Mouse (Mus musculus) mouse embryonic stem cell (cell line): ENCODE measurements around the gene Atp2a2.
"Not testable (repeated sequence)": the region's sequence is repeated elsewhere in the genome, so short reads cannot be mapped to it uniquely, and the experiment has no call there.

Experiments
- in situ Hi-C, 2 experiments: fragments of 300-500 bp; cut with MboI; formaldehyde crosslinking; loops; 1 replicate in 1 of 2; 3 replicates in 1 of 2; pipeline ENCODE4 v1.14.3; 2019 to 2020; ENCODE audit warnings: low sequenced_read_pairs in 2 of 2, low pct_unique_long_range_greater_than_20kb in 1 of 2, mixed read lengths in 1 of 2; ENCODE audit not compliant: unreplicated experiment in 1 of 2

Atp2a2 gene

DNA sequence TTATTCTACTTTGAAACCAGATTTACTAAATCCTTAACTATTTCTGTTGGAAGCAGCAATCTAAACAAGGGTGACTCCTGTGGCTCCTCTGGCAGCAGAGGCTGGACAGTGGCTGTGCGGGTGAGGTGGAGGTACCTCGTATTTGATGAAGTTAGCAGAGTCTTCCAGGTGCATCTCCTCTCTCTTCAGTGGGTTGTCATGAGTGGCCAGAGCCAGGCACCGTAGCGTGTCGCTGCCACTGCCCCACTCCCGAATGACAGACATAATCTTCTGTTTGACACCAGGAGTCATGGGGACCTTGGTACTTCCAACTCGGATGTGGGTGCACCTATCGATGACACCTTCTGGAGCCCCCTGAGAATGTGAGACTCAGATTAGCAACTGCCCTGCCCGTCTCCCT is 40.6 kb downstream of the Atp2a2 start:
- in situ Hi-C loops: no loop called here

DNA sequence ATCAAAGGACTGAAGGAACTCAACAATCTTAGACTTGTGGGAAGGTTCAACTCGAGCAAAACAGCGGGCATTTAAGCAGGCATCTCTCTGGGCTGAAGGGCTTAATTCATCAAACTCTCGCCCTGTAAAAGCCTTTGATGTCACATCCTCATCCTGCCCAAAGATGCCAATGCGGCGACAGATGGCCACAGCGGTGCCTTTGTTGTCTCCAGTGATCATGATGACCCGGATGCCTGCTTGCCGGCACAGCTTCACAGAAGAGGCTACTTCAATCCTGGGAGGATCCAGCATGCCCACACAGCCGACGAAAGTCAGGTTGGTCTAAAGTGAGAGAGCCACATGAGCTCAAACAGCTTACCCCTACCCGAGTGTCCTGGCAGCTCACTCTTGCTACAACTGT is 41.4 kb downstream of the Atp2a2 start:
- in situ Hi-C loops: no loop called here

DNA sequence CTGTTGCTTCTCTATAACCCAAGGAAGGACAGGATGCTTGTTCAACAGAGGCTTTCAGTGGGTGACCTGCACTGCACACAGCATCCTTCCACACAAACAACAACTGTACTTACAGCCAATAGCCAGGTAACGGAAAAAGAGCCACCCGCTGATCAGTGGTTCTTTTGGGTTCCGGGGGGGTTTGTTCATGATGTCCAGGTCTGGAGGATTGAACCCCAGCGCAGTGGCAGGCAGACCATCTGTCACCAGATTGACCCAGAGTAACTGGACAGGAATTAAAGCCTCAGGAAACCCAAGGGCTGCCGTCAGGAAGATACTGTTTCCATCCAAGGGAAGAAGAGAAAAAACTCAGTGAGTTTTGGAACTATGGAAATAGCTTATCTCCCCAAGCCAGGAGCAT is 42.7 kb downstream of the Atp2a2 start:
- in situ Hi-C loops: no loop called here

DNA sequence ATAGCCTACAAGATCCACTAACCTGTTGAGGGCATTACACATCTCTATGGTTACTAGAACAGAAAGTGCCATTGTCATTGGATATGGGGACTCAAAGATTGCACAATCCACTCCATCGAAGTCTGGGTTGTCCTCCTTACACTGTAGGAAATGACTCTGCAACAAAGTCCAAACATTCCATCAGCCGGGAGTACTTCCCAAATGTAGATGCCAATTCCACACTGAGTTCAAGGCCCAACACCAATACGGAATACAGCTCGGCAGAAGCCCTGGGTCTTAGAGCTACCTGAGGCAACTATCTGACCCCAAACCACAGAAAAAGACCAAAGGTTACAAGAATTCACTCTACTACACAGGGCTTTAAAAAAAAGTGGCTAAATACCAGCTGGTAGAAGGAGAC is 44.0 kb downstream of the Atp2a2 start:
- in situ Hi-C loops: no loop called here

DNA sequence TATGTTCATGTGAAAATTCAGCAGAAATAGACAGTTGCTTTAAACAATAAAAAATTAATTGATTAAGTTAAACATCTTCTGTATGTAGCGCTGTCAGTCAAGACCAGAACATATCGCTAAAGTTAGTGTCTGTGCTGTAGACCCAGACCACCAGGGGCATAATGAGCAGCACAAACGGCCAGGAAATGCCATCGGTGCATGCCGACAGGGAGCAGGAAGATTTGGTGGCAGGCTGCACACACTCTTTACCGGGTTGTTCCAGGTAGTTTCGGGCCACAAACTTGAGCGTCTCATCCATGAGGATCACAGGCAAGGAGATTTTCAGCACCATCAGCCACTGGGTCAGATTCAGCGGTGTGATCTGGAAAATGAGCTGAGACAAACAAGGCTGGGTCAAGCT is 45.0 kb downstream of the Atp2a2 start:
- in situ Hi-C loops: not testable (repeated sequence)

DNA sequence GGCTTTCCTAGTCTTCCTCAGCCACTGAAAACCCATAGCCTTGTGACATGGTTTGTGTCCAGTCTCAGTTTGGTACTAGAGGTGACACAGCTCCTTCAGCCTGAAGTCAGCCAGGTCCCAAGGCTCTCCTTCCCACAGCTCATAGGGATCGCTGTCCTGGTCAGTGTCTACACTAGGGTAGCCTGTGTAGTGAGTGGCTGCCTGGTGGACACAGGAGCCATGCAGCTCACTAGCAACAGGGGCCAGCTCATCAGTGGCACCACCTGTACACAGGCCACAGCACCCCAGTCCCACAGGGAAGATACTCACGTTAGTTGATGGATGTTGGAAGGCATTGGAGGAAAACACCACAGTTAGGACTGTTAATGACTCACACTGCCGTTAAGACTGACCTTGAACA is 46.4 kb downstream of the Atp2a2 start:
- in situ Hi-C loops: no loop called here

DNA sequence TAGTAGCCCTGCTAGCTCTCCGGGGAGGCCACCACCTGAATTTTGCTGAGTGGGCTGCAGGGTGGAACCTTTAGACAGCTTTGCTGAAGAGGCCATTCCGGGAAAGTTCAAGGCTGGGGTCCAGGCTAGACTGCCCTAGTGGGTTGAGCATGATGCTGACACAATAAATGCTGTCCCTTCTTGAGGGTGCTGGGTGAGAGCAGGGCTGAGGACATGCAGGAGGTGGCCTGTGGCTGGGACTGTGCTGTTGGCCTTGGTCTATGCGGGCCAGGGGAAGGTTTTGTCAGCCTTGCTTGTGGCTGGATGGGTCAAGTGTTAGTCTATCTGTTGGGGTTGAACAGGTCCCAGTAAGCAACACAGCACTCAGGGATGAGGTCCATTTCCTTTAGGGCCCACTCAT is 47.1 kb downstream of the Atp2a2 start:
- in situ Hi-C loops: no loop called here

DNA sequence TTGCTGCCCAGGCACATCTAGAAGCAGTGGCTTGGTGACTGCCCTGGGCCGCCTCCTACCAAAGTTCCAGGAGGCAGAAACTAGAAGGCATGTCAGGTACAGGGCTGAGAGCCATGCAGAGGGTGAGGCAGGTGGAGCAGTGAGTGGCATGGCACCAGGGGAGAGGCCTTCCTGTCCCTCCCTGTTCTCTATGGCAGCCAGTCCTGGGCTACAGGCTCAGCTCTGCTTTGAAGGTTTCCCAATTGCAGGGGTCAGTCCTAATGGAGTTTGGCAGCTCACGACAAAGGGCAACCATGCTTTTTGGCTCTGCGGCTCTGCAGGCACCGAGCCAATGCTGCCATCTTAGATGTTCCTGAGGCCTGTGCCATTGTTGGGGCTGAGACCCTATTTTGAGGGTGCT is 47.6 kb downstream of the Atp2a2 start:
- in situ Hi-C loops: no loop called here

DNA sequence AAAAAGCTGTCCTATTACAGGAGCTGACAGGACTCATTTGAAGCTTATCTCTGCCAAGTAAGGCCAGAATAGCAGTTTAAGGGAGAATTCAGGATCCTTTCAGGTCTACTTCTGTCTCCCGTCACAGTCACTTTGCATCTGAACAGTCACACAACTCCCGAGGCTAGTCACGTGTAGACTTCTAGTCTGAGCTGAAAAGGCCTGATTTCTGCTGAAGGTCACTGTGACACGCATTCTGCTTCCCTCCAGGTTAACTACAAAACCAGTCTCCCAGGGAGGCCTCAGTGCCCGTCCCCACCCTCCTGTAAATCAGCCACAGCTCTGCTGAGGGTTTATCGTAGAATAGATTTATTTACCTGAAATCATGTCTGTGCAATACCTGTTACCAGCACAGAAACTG is 48.8 kb downstream of the Atp2a2 start:
- in situ Hi-C loops: no loop called here

DNA sequence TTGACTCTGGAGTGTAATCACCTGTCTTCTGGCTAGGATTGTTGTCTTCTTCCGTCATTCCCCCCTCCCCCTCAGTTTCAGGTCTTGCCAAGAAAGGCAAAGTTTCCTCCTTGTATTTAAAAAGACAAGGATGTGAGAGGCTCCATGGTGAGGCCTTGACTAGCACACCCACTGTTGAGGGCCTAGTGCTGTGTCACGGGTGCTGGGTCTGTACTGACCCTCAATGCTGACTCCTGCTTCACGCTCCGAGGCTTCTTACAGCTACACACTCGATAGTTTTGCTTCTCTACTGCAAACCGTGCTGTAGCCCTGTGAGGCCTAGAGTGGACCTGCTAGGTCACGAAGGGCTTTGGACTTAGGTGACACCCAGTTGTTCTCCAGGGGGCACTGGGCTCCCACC is 49.8 kb downstream of the Atp2a2 start:
- in situ Hi-C loops: no loop called here

DNA sequence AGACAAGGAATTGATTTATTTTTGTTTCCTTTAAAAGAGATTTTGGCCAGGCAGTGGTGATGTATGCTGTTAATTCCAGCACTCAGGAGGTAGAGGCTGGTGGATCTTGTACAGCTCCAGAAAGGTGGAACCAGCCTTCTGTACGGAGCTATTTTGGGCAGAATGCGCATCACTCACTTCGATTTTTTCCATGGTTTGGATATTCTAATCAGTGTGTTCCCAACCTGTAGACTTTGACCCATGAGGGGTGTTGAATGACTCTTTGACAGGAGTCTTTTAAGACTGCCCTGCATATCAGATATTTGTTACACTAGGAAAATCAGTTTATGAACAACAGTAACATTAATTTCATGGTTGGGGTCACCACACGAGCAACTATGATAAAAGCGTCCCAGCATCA is 50.7 kb downstream of the Atp2a2 start:
- in situ Hi-C loops: no loop called here

DNA sequence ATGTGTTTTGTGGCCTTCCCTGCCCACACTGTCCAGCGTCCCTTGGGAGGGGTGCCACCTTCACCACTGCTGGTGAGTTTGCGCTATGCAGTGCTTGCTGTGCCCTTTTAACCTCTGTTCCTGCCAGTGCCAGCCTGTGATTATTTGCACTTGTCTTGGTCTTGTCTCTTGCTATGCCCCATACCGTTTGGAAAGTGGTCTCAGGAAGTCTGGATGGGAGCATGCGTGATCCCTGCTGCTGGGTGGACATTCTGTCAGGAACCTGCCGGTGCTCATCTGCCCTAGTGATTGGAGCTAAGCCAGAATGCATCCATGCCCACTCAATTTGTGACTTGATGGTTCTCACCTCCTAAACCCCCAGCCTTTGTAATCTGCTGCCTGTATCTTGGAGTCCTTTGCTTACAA is 51.1 kb downstream of the Atp2a2 start:
- in situ Hi-C loops: no loop called here

DNA sequence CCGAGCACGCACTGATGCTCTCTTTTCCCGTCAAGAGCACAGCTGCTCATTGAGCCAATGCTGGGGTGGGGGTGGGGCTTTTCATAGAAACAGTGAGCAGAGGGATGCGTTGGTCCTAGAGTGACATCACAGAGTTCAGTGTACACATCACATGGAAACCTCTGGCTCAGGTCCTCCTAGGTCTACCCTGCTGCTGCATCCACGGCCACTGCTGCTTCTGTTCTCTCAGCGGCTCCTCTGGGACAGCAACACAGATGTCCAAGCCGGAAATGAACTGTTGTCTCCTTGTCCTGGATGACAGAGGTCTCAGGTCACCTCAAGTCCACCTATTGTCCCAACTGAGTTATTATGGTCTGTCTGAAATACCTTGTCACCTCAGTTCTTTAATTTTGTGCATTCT is 52.1 kb downstream of the Atp2a2 start:
- in situ Hi-C loops: no loop called here

DNA sequence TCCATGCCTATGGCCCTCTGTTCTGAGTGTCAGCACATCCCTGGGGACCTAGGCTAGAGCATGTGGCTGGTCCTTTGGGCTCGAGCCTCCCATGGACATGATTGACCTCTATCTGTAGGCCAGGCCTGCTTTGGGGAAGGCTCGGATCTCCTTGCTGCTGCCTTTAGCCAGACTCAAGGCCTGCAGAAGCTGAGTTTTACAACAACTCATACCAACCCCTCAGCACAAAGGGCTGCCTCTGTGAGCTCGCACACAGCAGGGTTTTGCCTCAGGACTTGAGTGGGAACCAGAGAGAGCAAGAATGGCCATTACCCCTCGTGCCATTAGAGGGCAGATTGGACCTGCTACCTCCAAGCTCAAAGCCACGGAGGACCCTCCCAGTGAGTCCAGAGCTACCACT is 53.2 kb downstream of the Atp2a2 start:
- in situ Hi-C loops: no loop called here

DNA sequence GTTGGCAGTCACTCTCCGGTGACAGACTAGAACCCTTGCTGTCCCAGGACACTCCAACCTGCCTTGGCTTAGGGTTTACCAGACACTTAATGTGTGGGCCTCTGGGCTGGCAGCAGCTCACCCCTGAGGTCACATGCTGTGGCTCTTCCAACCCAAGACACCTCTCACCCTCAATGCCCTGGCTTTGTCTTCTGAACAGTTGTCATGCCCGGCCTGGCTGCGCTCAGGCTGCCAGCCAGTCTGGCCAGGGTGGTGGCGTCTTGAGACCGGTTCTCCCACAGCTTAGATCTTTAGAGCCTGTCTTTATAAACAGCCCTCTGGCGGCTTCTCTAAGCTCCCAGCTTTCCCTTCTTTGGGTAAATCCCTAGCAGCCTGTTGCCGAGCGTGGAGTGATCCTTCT is 54.2 kb downstream of the Atp2a2 start:
- in situ Hi-C loops: no loop called here

DNA sequence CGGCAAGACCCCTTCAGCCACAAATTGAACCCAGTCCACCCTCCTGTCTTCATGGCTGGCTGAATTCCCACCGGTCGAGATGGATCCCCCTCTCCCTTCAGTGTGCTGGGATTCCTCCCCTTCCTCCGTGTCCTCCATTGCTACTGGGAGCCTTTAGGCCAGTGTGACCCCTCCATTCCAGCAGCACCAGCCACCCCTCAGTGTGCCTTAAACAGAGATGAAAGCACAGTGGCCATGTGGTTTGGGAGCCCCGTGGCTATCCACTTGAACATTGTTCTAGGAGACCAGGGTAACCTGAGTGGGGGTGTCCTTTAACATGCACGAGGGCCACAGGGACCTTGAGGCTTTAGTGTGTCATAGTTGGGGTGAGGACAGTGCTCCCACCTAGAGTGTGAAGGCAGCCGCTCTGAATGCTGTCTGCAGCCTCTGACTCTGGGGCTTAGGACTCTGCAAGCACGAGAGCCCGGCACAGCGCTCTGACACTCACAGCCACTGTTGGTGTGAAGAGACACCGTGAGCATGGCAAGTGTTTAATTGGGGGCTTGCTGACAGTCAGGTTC is 56.9 kb downstream of the Atp2a2 start:
- in situ Hi-C loops: no loop called here

DNA sequence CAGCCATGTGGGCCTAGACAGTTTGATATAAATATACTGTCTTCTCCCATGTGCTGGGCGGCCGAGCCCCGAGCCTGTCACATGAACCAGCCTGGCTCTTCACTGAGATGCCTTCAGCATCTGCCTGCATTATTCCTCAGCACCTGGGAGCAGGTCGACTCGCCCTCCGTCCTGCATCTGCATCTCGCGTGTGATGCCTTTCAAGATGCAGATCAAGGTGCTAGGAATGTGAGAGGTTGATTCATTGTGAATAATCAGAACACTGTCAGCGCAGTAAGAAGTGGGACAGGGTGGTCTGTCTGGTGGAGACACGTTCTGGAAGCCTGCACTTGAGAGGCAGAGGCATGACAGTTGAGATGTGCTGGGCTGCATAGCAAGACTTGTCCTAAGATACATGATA is 57.5 kb downstream of the Atp2a2 start:
- in situ Hi-C loops: no loop called here

DNA sequence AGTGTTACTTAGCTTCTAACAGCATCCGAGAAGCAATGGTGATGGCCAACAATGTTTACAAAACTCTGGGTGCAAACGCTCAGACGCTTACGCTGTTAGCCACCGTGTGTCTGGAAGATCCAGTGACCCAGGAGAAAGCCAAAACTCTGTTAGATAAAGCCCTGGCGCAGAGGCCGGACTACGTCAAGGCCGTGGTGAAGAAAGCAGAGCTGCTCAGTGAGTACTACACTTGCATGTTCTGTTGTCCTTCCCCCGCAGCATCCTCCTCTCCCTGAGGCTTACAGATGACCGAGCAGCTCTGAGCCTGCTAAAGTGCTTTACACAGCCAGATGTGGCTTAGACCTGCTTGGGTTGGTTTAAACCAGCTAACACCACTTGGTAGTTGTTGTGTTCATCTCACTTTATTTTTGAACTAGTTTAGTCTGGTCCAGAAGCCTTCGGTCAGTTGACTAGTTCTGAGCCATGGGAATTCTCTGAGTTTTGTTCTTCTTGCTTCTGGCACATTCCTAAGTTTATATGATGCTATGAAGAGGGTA is 61.9 kb downstream of the Atp2a2 start:
- in situ Hi-C loops: no loop called here

DNA sequence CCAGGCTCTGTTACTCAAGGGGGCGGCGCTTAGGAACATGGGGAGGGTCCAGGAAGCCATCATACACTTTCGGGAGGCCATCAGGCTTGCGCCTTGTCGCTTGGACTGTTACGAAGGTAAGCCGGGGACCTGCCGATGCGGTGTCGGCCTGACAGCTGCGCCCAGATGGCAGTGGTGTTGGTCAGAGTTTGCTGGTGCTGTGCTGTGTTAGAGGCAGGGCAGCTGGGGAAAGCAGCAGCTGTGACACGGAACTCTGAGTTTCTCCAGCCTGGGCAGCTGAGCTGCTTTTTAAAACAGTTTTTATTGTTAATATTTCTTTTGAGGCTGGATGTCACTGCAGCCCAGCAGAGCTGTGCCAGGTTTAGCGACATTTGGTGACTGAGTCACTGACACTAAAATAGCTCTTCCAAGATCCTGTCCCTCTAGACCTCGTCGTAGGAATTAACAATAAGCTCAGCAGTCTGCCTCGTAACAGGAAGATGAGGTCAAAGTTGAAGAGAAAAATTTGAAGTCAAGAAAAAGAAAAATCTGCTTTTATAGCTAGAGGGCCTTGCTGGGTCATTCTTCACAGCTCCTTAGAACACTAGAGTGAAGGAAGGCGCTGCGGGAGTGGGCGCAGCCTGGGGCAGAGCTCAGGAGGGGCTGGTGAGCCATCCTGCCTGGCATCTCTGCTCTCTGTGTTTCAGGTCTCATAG is 62.5 kb downstream of the Atp2a2 start:
- in situ Hi-C loops: no loop called here

DNA sequence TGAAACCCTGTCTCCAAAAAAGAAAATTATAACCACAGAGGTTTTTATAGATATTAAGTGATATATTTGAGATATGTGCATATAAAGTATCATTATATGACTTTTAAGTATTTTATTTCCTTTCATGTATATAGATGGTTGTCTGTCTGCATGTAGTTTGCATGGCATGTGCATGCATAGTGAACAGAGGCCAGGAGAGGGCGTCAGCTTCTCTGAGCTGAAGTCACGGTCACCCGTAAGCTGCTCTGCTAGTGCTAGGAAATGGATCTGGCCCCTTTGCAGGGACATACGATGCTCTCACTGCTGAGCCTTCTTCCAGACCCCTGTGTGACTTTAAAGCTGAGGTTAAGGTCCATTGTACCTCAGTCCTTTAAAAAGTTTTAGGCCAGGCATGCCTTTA is 67.5 kb downstream of the Atp2a2 start:
- in situ Hi-C loops: no loop called here
